Mouse (Mus musculus) heart, postnatal 4 days (tissue): ENCODE results near the gene Oasl2. TPM values are rescaled to one million over a fixed set of nuclear protein-coding genes. Genes with fewer than 3 reads are reported as not detected.
A peak's percentile ranks its signal among the peaks of the same experiment; 100 is the strongest.
"Not testable (repeated sequence)": the region's sequence is repeated elsewhere in the genome, so short reads cannot be mapped to it uniquely, and the experiment has no call there.

Source experiments
- DNase-seq: peaks from one replicate; pipeline ENCODE4 v3.0.0; 2021
- total RNA-seq, 2 experiments: library from RNA; stranded (reverse); gene quantifications; 2 replicates each; pipeline ENCODE4 v1.2.3; 2021

Oasl2 gene
- total RNA-seq, 2 experiments from 2014 or later = 2.7 to 2.8 TPM

DNA sequence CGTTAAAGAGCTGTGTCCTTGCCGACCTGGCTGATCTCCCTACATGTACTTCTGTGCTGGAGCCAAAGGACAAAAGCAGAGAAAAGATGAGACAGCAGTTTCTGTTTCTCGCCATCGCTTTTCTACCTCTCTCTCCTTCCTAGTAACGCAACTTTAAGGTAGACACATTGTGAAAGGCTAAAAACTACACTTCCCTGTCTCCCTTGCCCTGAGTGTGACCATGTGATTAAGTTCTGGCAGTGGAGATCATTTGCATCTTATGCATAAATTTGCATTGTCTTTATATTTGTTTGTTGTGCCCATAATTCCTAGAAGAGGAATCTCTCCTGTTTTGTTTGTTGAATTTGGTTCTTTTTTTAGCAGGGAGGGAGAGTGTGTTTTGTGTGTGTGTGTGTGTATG is 19.1 kb downstream of the Oasl2 start:
- no peak for DNase-seq

DNA sequence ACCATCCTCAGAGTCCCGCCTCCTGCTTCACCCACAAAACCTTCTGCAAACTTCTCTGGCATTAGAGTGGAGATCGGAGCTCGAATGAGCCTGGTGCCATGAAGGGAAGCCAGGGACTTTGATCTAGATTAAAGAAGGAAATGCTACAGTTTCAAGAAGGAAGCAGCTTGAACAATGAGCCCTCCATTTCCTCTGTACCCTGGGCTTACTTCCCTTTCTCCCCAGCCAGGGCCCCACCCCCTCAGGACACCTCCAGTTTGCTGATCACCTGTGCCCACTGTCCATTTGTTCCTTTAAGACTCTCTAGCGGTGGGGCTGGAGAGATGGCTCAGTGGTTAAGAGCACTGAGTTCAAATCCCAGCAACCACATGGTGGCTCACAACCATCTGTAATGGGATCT is 20.0 kb downstream of the Oasl2 start:
- DNase-seq = no peak

DNA sequence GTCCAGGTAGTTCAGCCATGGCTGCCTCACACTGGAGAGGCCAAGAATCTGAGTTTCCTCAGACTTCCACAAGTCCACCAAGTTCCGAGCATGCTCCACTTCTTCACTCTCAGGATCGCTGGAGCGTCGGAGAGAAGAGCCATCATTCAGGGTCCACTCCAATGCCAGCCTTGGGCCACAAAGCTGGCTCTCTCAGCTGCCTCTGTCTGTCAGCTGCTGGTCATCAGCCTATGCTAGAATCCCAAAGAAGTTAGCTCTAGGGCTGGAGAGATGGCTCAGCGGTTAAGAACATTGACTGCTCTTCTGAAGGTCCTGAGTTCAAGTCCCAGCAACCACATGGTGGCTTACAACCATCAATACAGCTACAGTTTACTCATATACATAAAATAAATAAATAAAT is 20.6 kb downstream of the Oasl2 start:
- not testable (repeated sequence) for DNase-seq

DNA sequence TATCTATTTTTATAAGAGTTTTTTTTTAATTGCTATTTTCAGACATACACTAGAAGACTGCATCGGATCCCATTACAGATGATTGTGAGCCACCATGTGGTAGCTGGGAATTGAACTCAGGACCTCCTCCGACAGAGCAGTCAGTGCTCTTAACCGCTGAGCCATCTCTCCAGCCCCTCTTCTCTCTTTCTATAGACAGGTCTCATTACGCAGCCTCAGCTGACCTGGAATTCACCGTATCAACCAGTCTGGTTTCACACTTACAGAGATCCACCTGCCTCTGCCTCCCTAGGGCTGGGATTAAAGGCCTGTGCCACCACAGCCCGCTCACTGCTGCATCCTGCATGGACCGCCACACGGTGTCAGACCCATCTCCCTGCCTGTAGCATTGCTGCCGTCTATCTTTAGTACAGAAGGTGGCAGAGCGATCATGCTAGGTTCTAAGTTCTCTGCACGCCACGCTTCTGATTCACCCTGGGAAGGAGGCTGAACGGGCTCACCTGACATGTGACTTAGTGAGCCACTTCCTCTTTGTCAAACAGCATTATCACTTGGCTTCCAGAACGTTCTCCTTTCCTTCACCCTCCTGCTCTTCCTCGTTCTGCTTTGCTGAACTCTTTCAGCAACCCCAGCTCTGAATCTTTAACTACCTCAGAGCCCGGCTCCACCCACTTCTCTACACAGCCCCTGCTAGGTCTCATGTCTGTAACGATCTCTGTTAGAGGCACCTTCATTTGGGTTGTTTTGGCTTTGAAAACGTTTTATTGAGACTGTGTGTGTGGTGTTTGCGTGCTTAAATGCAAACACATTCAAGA is 25.0 kb downstream of the Oasl2 start:
- no peak for DNase-seq

DNA sequence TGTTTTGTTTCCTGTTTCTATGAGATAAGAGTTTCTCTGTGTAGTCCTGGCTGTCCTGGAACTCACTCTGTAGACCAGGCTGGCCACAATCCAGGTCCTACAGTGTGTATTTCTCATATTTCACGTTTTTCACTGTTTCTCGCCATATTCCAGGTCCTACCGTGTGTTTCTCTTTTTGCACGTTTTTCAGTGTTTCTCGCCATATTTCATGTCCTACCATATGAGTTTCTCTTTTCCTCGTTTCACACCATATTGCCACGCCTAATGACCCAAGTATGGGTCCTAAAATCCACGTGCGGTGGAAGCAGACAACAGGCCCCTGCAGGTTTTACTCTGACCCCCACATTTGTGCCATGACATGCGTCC is 25.6 kb downstream of the Oasl2 start:
- no peak for DNase-seq

DNA sequence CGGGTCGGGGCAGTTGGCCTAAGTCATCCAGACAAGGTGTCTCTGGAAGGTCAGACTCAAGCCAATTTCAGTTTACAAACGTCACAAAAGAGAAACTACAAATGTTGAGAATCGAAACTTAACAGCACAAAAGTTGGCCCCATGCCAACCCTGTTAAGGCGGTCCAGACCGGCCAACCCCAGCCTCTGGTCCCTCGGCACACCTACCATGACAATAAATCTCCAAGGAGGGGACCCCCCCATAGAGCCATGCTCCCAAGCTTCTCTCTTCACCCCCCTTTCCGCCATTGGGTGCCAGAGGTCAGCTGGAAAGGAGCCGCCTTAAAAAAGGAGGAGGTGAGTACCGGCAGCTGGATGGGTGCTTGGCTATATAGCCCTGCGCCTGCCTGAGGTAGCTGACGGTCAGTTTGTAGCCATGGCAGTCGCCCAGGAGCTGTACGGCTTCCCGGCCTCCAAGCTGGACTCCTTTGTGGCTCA is 26.3 kb downstream of the Oasl2 start, which contains the start of gene Oasl1:
Gene Oasl1 (plus strand): TSS at position 243 of the 476 bp plus-strand sequence.
- DNase-seq = peak; percentile 59

DNA sequence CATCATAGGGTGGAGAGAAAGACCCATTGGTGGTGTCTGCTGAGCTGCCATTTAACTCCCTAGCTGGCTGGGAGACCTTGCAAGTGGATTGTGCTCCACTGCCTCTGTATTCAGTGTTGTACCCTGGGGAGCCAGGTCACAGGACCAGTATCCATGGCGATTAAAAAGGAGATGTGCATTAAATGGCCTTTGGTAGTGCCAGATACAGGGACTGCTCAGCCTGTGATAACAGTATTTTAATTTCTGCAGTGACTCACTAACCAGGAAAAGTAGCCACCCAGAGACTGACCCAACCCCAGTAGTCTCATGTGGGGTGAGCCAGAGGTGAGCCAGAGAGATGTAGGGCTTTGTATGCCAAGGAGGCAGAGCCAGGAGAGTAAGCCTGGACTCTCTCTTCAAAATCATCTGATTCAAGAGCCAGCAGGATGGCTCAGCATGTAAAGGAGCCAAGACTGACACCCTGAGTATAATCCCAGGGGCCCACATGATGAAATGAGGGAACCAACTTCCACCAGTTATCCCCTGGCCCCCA is 29.5 kb downstream of the Oasl2 start:
- no peak for DNase-seq

DNA sequence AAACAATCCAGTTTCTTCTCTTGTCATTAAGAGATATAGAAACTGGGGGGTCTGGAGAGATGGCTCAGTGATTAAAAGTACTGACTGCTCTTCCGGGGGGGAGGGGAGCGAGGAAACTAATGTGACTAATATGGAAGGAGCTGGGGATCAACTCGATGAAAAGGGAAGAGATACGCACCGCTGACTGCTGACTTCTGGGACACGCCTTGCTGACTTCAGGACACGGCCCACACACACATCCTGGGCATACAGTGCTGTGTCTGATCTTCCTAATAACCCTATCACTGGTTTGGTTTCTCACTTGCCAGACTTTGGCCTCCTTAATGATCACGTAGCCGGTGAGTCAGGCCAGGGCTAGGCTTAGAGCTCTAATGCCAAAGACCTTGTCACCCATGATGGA is 30.0 kb downstream of the Oasl2 start:
- DNase-seq = no peak

DNA sequence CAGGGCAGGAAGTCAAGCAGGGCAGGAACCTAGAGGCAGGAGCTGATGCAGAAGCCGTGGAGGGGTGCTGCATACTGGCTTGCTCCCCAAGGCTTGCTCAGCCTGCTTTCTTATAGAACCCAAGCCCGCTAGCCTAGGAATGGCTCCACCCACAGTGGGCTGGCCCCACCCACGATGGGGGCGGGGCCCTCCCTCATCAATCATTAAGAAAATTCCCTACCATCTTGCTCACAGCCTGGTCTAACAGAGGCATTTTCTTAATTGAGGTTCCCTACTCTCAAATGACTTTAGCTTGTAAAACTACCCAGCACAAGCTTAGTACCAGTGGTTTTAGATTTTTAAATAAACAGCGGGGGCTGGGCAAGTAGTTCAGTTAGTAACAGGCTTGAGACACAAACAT is 34.9 kb downstream of the Oasl2 start:
- no peak for DNase-seq

DNA sequence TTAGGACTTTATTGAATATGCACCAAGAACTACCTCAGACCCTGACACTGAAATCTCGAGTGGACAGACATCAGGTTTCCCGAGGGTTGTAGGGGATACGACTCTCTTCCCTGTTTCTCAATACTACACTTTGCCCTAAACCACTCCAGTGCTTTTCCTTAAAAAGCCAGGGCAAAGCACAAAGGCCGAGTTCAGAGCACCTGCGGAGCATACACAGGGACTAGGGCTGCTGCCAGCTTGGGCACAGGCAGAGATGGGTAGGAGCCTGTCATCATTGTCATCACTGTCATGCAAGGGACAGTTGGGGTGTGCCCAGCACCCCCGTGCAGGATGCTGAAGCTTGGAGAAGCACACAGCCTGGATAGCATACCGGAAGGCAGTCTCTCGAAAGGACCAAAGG is 36.5 kb downstream of the Oasl2 start:
- no peak for DNase-seq

DNA sequence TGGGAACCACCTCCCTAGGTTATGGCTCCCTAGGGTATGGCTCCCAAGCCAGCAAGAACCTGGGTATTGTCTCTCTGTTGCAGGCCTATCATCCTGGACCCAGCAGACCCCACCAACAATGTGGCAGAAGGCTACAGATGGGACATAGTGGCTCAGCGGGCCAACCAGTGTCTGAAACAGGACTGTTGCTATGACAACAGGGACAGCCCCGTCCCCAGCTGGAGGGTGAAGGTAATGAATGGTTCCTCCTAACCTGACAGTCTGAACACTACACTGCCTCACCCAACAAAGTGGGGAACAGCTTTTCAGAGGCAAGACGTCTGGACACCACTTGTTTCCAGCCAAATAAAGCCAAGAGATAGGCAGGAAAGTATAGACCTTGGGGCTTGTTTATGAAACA is 39.1 kb downstream of the Oasl2 start:
- DNase-seq = no peak

DNA sequence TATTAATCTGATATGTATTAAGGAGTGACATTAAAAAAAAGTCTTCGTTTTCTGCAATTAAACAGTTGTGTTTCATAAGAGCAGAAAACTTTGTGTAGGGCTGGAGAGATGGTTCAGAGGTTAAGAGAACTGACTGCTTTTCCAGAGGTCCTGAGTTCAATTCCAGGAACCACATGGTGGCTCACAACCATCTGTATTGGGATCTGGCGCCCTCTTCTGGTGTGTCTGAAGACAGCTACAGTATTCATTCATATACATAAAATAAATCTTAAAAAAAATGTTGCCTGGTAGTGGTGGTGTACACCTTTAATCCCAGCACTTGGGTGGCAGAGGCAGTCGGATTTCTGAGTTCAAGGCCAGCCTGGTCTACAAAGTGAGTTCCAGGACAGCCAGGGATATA is 44.4 kb downstream of the Oasl2 start:
- DNase-seq = not testable (repeated sequence)

DNA sequence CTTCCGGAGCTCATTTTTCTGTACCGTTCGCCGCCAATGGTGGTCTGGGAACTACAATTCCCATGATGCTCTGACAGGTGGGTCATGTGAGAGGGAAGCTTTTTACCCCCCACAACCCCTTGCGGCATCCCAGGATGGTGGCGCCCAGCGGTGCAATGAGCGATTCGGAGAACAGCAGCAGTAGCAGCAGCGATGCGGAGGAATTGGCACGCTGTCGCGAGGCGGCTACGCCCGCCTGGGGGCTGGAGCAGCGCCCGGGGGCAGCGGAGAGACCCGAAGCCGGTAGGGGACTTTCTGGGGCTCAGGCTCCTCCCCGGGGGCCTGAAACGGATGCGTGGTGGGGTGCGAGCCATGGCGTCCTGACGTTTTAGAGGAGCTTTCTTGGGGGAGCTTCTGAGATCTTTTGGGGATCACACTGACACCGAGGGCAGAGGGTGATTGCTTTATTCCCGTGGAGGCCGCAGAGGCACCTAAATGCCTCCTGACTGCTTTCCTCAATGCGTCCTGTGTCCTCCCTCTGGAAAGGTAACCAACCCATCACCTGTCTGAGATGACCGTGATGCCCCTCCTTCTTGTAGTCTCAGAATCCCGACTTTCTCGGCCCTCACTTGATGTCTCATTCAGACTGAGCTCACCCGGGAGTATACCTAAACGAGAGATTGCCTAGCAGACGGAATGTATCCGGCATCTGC is 45.5 kb downstream of the Oasl2 start, which contains the start of gene 2210016L21Rik:
Gene 2210016L21Rik (plus strand): TSS at position 85 of the 692 bp plus-strand sequence.
- DNase-seq = peak; percentile 86

DNA sequence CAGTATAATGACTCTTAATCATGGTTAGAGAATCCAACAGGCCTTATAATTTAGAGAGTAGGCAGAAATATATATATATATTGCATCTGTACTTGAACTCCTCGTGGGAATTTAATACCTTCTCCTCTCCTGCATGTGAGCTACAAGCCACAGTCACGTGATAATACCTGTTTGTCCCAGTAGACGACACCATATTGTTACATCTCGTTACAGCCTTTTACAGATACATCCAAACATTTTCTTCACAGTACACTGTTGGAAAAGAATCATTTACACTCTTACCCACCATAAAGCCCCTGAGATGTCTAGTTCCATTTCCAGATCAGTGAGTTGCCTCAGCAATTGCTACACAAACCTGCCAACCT is 46.0 kb downstream of the Oasl2 start:
- DNase-seq = no peak

DNA sequence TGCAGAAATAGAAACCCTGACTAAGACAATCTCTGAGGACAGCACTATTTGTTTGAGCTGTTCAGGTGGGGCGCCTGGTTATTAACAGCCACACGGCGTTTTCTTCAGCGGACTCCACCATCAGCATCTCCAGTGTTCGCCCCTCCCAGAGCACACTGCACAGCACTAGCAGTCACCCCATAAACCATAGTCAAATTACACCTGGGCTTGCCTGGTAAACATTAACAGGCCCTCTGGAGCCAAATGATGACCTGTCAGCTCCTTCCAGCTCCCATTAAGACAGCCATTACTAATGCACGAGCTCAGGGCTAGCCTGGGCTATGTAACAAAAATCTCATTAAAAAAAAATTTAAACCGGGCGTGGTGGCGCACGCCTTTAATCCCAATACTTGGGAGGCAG is 48.3 kb downstream of the Oasl2 start:
- DNase-seq = no peak

DNA sequence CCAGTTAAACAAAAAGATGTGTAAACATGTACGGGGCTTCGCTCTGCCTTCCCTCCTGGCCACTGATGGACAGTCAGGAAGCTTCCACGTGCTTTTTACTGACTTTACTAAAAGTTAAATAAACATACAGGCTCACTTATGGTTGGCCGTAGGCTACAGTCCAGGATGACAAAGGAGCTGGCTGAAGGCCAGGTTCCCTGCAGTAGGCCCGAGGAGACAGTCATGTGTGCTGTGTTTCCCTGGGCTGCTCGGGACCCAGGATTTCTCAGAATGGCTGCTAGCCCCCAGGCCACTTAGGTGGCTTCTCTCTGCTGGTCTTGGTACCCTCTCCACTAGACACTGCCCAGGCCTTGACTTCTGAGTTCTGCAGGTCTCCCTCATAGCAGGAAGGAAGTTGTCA is 52.2 kb downstream of the Oasl2 start:
- DNase-seq = peak; percentile 76

DNA sequence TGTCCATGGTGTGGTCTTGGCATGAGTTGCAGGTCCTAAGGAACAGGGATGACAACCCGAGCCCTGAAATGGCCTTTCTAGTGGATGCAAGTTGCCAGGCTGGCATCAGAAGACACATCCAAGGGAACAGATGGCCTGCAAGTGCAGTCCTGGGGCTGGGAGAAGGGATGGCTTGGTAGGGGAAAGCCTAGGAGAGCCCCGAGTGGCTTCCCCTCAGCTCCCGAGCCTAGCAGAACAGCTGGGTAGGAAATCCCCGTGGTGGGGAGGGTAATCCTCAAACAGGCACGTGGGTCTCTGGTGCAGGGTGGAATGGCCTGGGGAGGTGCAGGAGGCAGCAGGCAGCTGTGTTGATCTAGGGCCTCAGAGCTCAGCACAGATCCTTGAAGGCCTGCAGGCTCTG is 52.6 kb downstream of the Oasl2 start:
- no peak for DNase-seq

DNA sequence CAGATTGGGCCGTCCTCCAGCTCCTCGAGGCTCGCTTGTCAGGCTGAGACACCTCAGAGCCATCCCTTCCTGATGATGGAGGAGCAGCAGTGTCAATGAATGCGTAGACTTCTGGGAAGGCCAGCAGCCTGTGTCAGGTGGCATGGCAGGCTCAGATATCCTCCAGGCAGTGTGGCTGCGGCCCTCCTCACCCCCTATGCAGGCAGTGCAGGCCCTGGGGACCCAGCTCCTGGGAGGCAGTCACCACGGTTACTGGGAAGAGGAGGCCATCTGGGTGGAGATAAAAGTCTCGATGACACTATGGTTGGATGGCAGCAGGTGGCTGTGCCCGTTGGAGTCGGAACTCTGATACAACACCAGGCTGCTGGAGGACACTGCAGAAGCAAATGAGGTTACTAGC is 53.1 kb downstream of the Oasl2 start:
- no peak for DNase-seq

DNA sequence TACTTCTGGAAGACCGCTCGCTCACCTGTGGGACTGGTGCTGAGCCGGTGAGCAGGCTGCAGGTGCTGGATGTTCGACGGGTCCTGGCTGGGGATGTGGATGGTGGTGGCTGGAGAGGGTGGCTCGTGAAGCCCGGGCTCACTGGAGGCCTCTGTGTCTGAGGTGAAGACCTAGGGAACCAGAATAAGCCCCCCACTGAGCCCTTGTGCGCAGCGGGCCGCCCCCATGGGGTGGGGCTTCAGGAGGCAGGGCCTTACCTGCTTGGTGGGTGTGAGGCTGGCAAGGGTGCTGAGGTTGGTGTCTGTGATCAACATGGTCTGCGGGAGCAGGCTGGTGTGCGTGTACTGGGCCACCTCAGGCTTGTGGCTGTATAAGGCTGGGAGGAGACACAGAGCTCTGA is 53.9 kb downstream of the Oasl2 start:
- no peak for DNase-seq

DNA sequence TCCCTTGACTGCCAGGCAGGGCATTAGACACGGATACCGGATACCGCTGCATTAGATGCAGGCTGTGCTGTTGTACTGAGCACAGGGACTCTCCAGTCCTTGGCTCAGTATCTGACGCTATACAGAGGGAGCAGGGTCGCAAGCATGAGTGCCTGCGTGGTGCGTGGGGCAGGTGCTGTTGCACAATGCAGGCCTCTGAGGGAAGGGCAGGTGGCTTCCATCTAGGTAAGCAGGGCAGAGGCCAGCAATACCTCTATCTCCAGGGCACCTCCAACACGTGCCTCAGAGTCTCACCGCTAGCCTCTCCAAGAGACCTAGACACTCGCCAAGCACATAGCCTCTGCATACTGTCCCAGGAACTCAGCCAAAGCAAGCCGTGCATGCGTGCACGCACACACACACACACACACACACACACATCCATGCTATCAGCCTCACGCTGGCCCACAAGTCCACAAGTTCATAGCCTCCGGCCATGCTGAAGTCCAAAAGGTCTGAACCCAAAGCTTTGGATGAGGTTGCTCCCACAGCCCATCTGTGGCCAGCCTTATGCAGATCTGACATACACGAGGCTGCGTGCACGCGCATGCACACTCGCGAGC is 54.6 kb downstream of the Oasl2 start:
- DNase-seq = no peak

DNA sequence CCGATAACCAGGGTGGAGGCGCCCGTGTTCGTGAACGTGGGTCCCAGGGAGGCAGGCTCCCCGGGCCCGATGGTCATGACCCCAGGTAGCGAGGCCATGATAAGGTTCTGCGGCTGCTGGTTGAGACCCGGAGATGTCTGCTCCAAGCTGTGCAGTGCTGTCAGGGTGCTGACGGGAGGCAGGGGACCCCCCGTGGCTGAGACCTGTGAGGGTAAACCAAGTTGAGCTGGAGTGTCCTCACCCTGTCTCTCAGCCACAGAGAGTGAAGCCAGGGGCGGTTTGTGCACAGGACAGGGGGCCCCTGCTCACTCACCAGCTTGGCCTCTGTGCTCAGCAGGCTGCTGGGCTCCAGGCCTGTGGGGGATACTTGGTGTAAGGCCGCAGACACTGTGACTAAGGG is 56.6 kb downstream of the Oasl2 start:
- no peak for DNase-seq

DNA sequence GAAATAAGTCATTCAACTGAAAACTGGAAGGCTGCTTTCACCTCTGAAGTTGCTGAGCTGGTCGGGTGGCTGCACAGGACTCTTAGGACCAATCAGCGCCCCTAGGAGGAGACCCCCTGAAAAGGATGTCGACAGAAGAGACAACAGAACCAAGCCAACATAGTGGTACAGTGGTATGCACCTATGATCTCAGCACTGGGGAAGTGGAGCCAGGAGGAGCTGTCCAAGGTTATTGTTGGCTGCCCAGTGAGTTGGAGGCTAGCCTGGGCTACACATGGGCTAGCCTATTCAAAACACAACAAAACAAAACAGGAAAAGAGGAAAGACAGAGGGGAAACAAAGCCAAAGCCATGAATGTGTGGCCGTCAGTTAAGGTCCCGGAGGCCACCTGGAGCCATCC is 61.3 kb downstream of the Oasl2 start:
- DNase-seq = no peak
